Mouse (Mus musculus): Measurements from ENCODE around the gene Tia1. TPM values are rescaled to one million over a fixed set of nuclear protein-coding genes. Genes with fewer than 3 reads are reported as not detected.
A peak's percentile ranks its signal among the peaks of the same experiment; 100 is the strongest.

The Tia1 gene
- 97.9 and 110 TPM in 2 replicates for polyA plus RNA-seq (2015; fragmentation: Nextera tagmentation; extraction: Ambion mirVana)

DNA sequence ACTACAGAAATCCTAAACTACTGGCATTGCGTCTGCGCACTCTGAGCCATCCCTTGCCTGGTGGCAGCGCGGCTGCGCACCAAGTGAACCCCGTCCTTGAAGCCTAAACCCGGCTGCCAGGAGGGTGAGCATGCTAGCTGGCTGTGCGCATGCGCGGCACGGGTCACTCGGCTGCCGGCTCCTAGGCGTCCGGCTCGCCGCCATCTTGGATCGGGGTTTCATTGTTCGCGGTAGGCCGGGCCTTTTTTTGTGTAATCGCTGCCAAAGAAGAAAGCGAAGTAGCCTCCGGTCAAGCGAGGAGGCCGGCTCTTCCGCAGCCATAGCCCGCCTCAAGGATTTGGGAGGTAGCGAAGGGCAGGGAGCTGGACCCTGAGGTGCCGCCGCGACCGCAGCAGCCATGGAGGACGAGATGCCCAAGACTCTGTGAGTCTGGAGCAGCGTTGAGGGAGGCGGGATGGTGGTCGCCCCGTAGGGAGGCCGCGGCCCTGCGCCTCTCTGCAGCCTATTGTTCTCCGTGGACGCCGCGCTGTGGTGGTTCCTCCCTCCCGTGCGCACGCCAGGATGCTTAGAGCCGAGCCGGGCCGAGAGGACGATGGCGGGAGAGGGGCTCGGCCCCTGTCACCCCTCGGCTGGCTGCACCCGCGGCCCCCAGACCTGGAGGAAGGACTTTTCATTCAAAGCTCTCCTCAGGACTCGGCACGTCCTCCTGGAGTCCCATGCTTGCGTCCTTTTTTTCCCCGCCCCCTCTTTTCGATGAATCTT lies at the start of gene Tia1:
Gene Tia1, plus strand, starts transcription at position 120 of the 762 bp plus-strand sequence.
- peak within 1 kb of the TSS; percentile 52 for H3K4me2 ChIP-seq (ENCODE audit: low read depth, low read length)
- no peaks in the 10 kb centered on the region for H3K9me3 ChIP-seq (ENCODE audit: control insufficient read depth, low read length)
- ATAC-seq: peak; percentile 96
- no peaks in the 10 kb centered on the region for H3K27me3 ChIP-seq (replicated peaks; ENCODE audit: control insufficient read depth, insufficient read depth, low read length)
- under 1% methylated on average over 60 of the region's 62 CpGs for WGBS
- H3K4me1 ChIP-seq (ENCODE audit: control insufficient read depth, insufficient read depth, low read length): peaks cover 5% of the 10 kb centered on the region
- H3K36me3 ChIP-seq (ENCODE audit: control insufficient read depth, insufficient read depth, low read length): no peaks in the 10 kb centered on the region; the same call in 1 of the 2 replicates
- H3K27ac ChIP-seq (ENCODE audit: low read length): peak within 1 kb of the TSS; percentile 100
- H3K9ac ChIP-seq (ENCODE audit: low read depth, low read length): peak within 1 kb of the TSS; percentile 99
- H3K4me3 ChIP-seq (ENCODE audit: low read length): peak within 1 kb of the TSS; percentile 85

DNA sequence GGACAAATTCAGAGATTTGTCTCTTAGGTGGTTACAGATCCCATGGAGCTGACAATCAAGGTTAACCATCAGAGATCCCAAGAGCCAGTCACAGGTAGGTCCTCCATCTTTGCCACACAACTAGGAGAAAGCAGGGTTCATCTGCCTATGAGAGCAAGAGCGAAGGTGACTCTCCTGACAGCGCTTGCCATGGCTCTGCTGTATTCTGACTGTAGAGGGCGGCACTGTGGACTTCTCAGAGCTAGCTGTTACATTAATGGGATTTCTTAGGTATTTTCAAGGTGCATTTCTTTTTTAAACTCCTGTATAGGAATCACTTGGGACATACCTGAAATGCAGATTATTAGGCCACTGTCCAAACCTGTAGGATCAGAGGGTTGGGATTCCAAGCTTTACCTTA lies 49.1 kb upstream of the Tia1 start:
- 68% methylated on average over 3 of the region's 3 CpGs for WGBS
- H3K4me2 ChIP-seq (ENCODE audit: low read depth, low read length): no peak overlapping the region
- H3K36me3 ChIP-seq (ENCODE audit: control insufficient read depth, insufficient read depth, low read length): no peaks in the 10 kb centered on the region
- H3K27ac ChIP-seq (ENCODE audit: low read length): no peak overlapping the region
- H3K4me3 ChIP-seq (ENCODE audit: low read length): no peak overlapping the region
- H3K9me3 ChIP-seq (ENCODE audit: control insufficient read depth, low read length): no peaks in the 10 kb centered on the region
- ATAC-seq: no peak
- H3K9ac ChIP-seq (ENCODE audit: low read depth, low read length): no peak overlapping the region
- no peaks in the 10 kb centered on the region for H3K4me1 ChIP-seq (ENCODE audit: control insufficient read depth, insufficient read depth, low read length)
- H3K27me3 ChIP-seq (replicated peaks; ENCODE audit: control insufficient read depth, insufficient read depth, low read length): no peaks in the 10 kb centered on the region

DNA sequence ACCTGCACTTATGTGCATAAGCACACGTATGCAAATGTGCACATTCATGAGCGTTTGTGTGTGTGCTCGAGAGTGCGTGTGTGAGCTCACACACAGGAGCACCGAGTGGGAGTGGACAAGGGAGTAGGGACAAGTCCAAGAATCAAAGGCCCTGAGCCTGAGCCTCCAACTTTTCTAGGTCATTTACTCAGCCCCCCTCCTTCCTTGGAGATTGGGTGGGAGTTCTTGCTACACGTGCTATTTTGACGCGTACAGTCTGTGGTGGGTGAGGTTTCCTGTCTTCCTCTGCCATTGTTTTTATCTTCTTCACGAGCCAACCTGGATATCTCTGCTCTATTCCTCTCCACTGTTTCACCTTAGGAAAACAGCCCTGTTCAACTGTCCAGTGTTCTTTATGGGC lies 47.1 kb upstream of the Tia1 start:
- Histone ChIP-seq H3K9me3 (ENCODE audit: control insufficient read depth, low read length) (no peaks in the 10 kb centered on the region), H3K36me3 (ENCODE audit: control insufficient read depth, insufficient read depth, low read length) (no peaks in the 10 kb centered on the region), H3K9ac (ENCODE audit: low read depth, low read length) (no peak overlapping the region), H3K27me3 (replicated peaks; ENCODE audit: control insufficient read depth, insufficient read depth, low read length) (no peaks in the 10 kb centered on the region), H3K4me2 (ENCODE audit: low read depth, low read length) (no peak overlapping the region), H3K27ac (ENCODE audit: low read length) (no peak overlapping the region), H3K4me3 (ENCODE audit: low read length) (no peak overlapping the region), H3K4me1 (ENCODE audit: control insufficient read depth, insufficient read depth, low read length) (no peaks in the 10 kb centered on the region)
- WGBS: 76% methylated on average over 9 of the region's 9 CpGs
- ATAC-seq: no peak

DNA sequence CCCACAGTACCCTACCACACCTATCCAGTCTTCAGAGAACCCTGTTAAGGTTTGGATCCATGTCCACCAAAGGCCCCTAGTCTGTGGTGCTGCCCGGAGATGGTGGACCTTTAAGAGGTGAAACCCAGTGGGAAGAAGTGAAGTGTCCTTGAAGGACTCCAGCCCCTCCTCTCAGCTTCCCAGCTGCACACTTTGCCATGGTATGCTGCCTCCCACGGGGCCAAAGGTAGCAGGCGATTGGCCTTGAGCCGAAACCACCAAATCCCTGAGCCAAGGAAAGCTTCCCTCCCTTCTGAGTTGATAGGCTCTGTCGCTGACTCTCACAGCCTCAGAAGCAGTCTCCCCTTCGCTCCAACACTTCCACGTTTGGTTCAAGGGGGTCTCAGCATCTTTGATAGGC lies 43.3 kb upstream of the Tia1 start:
- WGBS: 62% methylated on average over 7 of the region's 7 CpGs
- no peak for ATAC-seq

DNA sequence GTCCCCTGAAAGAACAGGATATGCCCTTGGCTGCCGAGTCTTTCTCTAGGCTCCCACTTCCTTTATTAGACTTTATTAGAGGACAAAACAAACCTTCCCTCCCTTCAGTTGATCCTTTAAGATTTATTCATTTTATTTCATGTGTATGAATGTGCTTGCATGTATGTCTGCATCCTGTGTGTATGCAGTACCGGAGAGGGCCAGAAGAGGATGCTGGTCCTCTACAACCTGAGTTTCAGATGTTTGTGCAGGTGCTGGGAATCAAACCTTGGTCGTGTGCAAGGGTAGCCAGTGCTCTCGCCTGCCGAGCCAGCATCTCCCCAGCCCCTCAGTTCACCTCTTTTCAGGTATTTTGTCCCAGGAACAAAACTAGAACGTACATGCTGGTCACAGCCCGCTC lies 42.6 kb upstream of the Tia1 start:
- Histone ChIP-seq H3K27ac (ENCODE audit: low read length) (no peak overlapping the region), H3K27me3 (replicated peaks; ENCODE audit: control insufficient read depth, insufficient read depth, low read length) (no peaks in the 10 kb centered on the region), H3K4me3 (ENCODE audit: low read length) (no peak overlapping the region), H3K36me3 (ENCODE audit: control insufficient read depth, insufficient read depth, low read length) (no peaks in the 10 kb centered on the region), H3K9ac (ENCODE audit: low read depth, low read length) (no peak overlapping the region), H3K4me2 (ENCODE audit: low read depth, low read length) (no peak overlapping the region), H3K4me1 (ENCODE audit: control insufficient read depth, insufficient read depth, low read length) (peaks cover 1% of the 10 kb centered on the region), H3K9me3 (ENCODE audit: control insufficient read depth, low read length) (no peaks in the 10 kb centered on the region)
- no peak for ATAC-seq
- 89% methylated on average over 7 of the region's 7 CpGs for WGBS

More for the DNA sequence above, 43.3 kb upstream of the Tia1 start:
- H3K4me3 ChIP-seq (ENCODE audit: low read length): no peak overlapping the region
- H3K4me1 ChIP-seq (ENCODE audit: control insufficient read depth, insufficient read depth, low read length): no peaks in the 10 kb centered on the region
- H3K27me3 ChIP-seq (replicated peaks; ENCODE audit: control insufficient read depth, insufficient read depth, low read length): no peaks in the 10 kb centered on the region
- H3K4me2 ChIP-seq (ENCODE audit: low read depth, low read length): no peak overlapping the region
- H3K27ac ChIP-seq (ENCODE audit: low read length): no peak overlapping the region
- no peak overlapping the region for H3K9ac ChIP-seq (ENCODE audit: low read depth, low read length)
- H3K9me3 ChIP-seq (ENCODE audit: control insufficient read depth, low read length): no peaks in the 10 kb centered on the region
- H3K36me3 ChIP-seq (ENCODE audit: control insufficient read depth, insufficient read depth, low read length): no peaks in the 10 kb centered on the region

DNA sequence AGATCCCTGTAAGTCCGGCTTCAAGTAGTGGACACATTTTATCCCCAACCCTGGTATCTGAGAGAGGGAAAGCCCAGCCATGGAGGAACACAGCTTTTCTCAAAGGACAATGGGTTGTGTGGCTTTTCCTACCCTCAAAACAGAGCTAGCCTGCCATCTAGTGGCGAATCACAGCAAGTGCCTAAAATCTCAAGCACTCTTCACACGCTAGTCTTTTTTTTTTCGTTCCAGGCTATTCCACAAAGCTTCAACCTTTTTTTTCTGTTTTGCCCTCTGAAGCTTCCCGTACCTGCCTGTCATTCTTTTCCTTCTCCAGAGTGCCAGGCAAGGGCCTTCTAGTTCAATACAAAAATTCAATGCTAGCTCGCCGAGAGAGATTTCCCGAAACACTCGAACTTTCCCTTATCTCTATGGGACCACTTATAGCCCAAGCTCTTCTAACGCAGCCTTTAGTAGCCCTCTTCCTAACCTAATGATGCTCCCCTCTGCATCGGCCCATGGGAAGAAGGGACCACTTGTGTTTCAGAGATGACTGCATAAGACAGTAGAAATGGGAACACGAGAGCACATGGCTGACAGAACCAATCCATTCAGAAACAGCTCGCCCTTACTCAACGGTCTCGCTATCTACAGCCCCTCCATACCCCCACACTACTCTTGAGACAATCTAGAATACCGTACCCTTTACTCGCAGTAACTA lies 39.4 kb upstream of the Tia1 start:
- peak overlapping the region; percentile 78 for H3K4me2 ChIP-seq (ENCODE audit: low read depth, low read length)
- 0 out of 2 replicates have a peak, but pooled peaks cover 2% of the 10 kb centered on the region for H3K36me3 ChIP-seq (ENCODE audit: control insufficient read depth, insufficient read depth, low read length)
- no peaks in the 10 kb centered on the region for H3K9me3 ChIP-seq (ENCODE audit: control insufficient read depth, low read length)
- H3K27me3 ChIP-seq (replicated peaks; ENCODE audit: control insufficient read depth, insufficient read depth, low read length): no peaks in the 10 kb centered on the region
- H3K4me3 ChIP-seq (ENCODE audit: low read length): peak overlapping the region; percentile 64
- ATAC-seq: peak; percentile 39
- H3K9ac ChIP-seq (ENCODE audit: low read depth, low read length): peak overlapping the region; percentile 62
- H3K4me1 ChIP-seq (ENCODE audit: control insufficient read depth, insufficient read depth, low read length): peaks cover 5% of the 10 kb centered on the region
- WGBS: 2% methylated on average over 17 of the region's 17 CpGs
- H3K27ac ChIP-seq (ENCODE audit: low read length): no peak overlapping the region

DNA sequence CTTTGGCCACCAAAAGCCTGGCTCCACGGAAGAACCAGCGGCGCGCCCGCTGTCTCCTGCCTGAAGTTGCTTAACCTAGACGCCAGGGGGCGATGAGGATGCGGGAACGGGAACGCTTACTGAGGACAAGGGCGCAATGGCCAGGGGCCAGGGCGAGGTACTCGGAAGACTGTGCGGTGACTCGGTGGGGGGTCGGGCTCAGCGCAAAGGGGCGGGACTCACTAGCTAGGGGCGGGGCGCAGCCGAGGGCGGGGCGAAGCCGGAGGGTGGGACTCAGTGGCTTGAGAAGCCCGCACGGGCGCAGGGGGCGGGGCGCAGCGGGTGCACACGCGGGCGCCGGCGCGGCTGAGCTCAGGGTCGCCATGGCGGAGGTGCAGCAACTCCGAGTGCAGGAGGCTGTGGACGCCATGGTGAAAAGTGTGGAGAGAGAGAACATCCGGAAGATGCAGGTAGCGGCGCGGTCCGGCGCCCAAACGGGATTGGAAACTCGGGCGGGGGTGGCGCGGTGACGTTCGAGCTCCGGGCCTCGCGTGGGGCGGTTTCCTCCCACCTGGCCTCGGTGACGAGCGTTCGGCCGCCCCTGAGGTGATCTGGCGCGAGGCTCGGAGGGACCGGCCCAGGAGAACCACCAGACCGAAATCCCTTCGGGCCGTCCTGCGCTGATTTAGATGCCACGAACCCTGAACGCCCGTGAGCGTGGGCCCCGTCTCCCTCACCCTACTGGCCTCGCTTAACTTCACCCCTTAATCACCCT lies 38.5 kb upstream of the Tia1 start, which contains the start of gene Fam136a:
Gene Fam136a, plus strand, starts transcription at position 276 of the 754 bp plus-strand sequence.
- no peaks in the 10 kb centered on the region for H3K27me3 ChIP-seq (replicated peaks; ENCODE audit: control insufficient read depth, insufficient read depth, low read length)
- H3K4me1 ChIP-seq (ENCODE audit: control insufficient read depth, insufficient read depth, low read length): peaks cover 7% of the 10 kb centered on the region
- peak within 1 kb of the TSS; percentile 89 for H3K9ac ChIP-seq (ENCODE audit: low read depth, low read length)
- ATAC-seq: peak; percentile 94
- peak within 1 kb of the TSS; percentile 78 for H3K4me2 ChIP-seq (ENCODE audit: low read depth, low read length)
- no peaks in the 10 kb centered on the region for H3K9me3 ChIP-seq (ENCODE audit: control insufficient read depth, low read length)
- under 1% methylated on average over 76 of the region's 76 CpGs for WGBS
- H3K4me3 ChIP-seq (ENCODE audit: low read length): peak within 1 kb of the TSS; percentile 64
- peak within 1 kb of the TSS; percentile 95 for H3K27ac ChIP-seq (ENCODE audit: low read length)
- 0 out of 2 replicates have a peak, but pooled peaks cover 3% of the 10 kb centered on the region for H3K36me3 ChIP-seq (ENCODE audit: control insufficient read depth, insufficient read depth, low read length)

DNA sequence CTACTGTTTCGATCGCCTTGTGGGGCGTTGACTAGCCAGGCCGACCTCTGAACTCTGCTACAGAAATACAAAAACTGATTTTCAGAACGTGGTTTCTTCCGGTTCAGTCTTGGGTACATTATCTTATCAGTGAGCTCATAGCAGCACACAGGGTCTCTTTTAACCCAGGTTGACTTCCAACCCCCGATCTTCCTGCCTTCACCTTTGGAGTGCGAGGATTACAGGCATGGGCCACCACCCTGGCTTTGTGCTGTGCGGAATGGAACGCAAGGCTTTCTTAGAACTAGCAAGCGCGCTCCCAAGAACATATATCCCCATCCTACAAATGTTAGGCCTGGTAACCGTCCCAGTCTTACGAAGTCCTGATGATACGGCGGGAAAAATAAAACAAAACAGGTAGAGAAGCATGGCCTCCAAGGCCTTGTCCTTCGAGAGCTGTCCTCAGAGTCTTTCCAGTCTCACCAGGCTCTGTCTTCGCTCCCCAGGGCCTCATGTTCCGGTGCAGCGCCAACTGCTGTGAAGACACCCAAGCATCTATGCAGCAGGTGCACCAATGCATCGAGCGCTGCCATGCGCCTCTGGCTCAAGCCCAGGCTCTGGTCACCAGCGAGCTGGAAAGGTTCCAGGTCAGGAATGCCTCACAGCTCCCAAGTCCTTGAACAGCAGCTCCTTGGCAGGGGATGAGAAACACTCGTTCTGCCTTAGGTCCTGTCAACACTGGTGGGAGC lies 37.7 kb upstream of the Tia1 start:
- WGBS: 35% methylated on average over 25 of the region's 25 CpGs
- H3K9me3 ChIP-seq (ENCODE audit: control insufficient read depth, low read length): no peaks in the 10 kb centered on the region
- no peak; the same call in 1 of the 2 replicates for ATAC-seq

More for the DNA sequence above, 37.7 kb upstream of the Tia1 start:
- peaks cover 11% of the 10 kb centered on the region for H3K4me1 ChIP-seq (ENCODE audit: control insufficient read depth, insufficient read depth, low read length)
- peak overlapping the region; percentile 64 for H3K4me3 ChIP-seq (ENCODE audit: low read length)
- 0 out of 2 replicates have a peak, but pooled peaks cover 3% of the 10 kb centered on the region for H3K36me3 ChIP-seq (ENCODE audit: control insufficient read depth, insufficient read depth, low read length)
- H3K27ac ChIP-seq (ENCODE audit: low read length): peak overlapping the region; percentile 95
- H3K27me3 ChIP-seq (replicated peaks; ENCODE audit: control insufficient read depth, insufficient read depth, low read length): no peaks in the 10 kb centered on the region
- H3K9ac ChIP-seq (ENCODE audit: low read depth, low read length): peak overlapping the region; percentile 89
- peak overlapping the region; percentile 60 for H3K4me2 ChIP-seq (ENCODE audit: low read depth, low read length)

Measured in intestine, embryonic 16.5 days (tissue).